Mouse (Mus musculus) adrenal gland, postnatal 0 days (tissue): ENCODE results near the gene Ccn6. TPM values are rescaled to one million over a fixed set of nuclear protein-coding genes. Genes with fewer than 3 reads are reported as not detected.

Source experiments
- polyA plus RNA-seq: library from polyadenylated mRNA; unstranded; fragments of >200 nt; fragmentation: Nextera tagmentation; extraction: Ambion mirVana; gene quantifications from 2 replicates; pipeline ENCODE4 v1.2.1, GENCODE M21; 2015

The Ccn6 gene
- 0.16 TPM in 1 of 2 replicates, not detected in the other for polyA plus RNA-seq

DNA sequence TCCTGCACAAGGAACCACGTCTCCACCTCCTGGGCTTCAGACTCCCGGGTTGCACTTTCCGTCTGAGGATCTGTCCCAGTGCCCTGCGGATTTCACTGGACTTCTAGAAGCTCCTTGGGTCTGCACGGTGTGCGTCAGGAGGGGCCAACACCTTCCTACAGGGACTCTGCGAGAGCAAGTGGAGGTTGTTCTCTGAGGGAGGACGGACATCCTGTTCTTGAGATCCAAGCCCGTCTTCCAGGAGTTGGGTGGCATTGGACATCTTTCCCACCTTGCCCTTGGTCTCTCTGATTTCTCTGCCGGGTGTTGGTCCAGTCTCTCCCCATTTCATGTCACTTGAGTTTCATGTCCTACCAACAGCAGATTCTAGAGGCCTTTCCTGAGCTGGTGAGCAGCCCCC lies at the start of gene Ccn6:
TSS of gene Ccn6 (minus strand) at position 101 of the 400 bp plus-strand sequence.

GRCm38 (mm10) chr10:39133462-39134310 lies 29.9 kb downstream of the Ccn6 start, which contains the start of the genes Fam229b and Tube1:
Gene Fam229b (minus strand): TSS chr10:39133914.
Gene Tube1 (plus strand): TSS chr10:39133976.

Other genes with a start within 250 kb of the Ccn6 start
- 32.3 and 40.4 TPM in 2 replicates for gene Lama4, start 198.3 kb downstream of the Ccn6 start, polyA plus RNA-seq
- gene Fam229b, start 29.9 kb downstream of the Ccn6 start, polyA plus RNA-seq: 20.8 and 43.6 TPM in 2 replicates
- gene Tube1, start 29.8 kb downstream of the Ccn6 start, polyA plus RNA-seq: 3.0 and 3.3 TPM in 2 replicates
- 23.4 and 27.2 TPM in 2 replicates for gene Fyn, start 205.1 kb upstream of the Ccn6 start, polyA plus RNA-seq